Mouse (Mus musculus): Measurements from ENCODE around the gene Sik1. TPM values are rescaled to one million over a fixed set of nuclear protein-coding genes. Genes with fewer than 3 reads are reported as not detected.

Sik1 gene
- 36.8 and 42.3 TPM in 2 replicates for polyA plus RNA-seq (2012; rRNA removed)

- peak; percentile 96 for DNase-seq
- no peak within 1 kb of the TSS for H3K27ac ChIP-seq (ENCODE audit: control insufficient read depth, insufficient read depth, low read length)
- 1% methylated on average over 89 of the region's 92 CpGs for WGBS
These were observed at the start of gene Sik1 for GRCm38 (mm10) chr17:31855597-31856518. Sik1 (minus strand) TSS chr17:31855804.

GRCm38 (mm10) chr17:31905201-31905790, 49.7 kb upstream of the Sik1 start:
- peak; percentile 6 for DNase-seq
- WGBS: 62% methylated on average over 9 of the region's 9 CpGs
- Histone ChIP-seq H3K27me3 (ENCODE audit: control insufficient read depth, insufficient read depth, low read length) (no peaks in the 10 kb centered on the region), H3K36me3 (ENCODE audit: control insufficient read depth, insufficient read depth, low read length) (no peaks in the 10 kb centered on the region), H3K27ac (ENCODE audit: control insufficient read depth, insufficient read depth, low read length) (peak overlapping the region; percentile 61; the same call in 1 of the 2 replicates), H3K4me1 (replicated peaks; ENCODE audit: control insufficient read depth, insufficient read depth, low read length) (peaks cover 19% of the 10 kb centered on the region), H3K4me3 (ENCODE audit: control insufficient read depth, insufficient read depth, low read length) (peak overlapping the region; percentile 15)
- TF ChIP-seq POLR2A (IDR thresholded peaks at IDR 0.05; ENCODE audit: control insufficient read depth, extremely low read depth, insufficient read depth, low read length, poor library complexity) (no peak), CTCF (IDR thresholded peaks at IDR 0.05; ENCODE audit: borderline replicate concordance, control insufficient read depth, extremely low read depth, insufficient read depth, low read length, poor library complexity) (no peak)

More at GRCm38 (mm10) chr17:31855597-31856518, at the start of gene Sik1:
- 0 out of 2 replicates have a peak, but pooled peaks have one; percentile 20 for TF ChIP-seq CTCF (IDR thresholded peaks at IDR 0.05; ENCODE audit: borderline replicate concordance, control insufficient read depth, extremely low read depth, insufficient read depth, low read length, poor library complexity)
- TF ChIP-seq POLR2A (IDR thresholded peaks at IDR 0.05; ENCODE audit: control insufficient read depth, extremely low read depth, insufficient read depth, low read length, poor library complexity): peak; percentile 83
- no peaks in the 10 kb centered on the region for H3K27me3 ChIP-seq (ENCODE audit: control insufficient read depth, insufficient read depth, low read length)
- peak within 1 kb of the TSS; percentile 73 for H3K4me3 ChIP-seq (ENCODE audit: control insufficient read depth, insufficient read depth, low read length)
- H3K4me1 ChIP-seq (replicated peaks; ENCODE audit: control insufficient read depth, insufficient read depth, low read length): peaks cover 32% of the 10 kb centered on the region
- peaks cover under 1% of the 10 kb centered on the region; the same call in 1 of the 2 replicates for H3K36me3 ChIP-seq (ENCODE audit: control insufficient read depth, insufficient read depth, low read length)

GRCm38 (mm10) chr17:31904036-31904435, 48.4 kb upstream of the Sik1 start:
- WGBS: 89% methylated on average over 7 of the region's 7 CpGs
- Histone ChIP-seq H3K27me3 (ENCODE audit: control insufficient read depth, insufficient read depth, low read length) (no peaks in the 10 kb centered on the region), H3K4me1 (replicated peaks; ENCODE audit: control insufficient read depth, insufficient read depth, low read length) (peaks cover 19% of the 10 kb centered on the region), H3K4me3 (ENCODE audit: control insufficient read depth, insufficient read depth, low read length) (no peak overlapping the region), H3K27ac (ENCODE audit: control insufficient read depth, insufficient read depth, low read length) (no peak overlapping the region), H3K36me3 (ENCODE audit: control insufficient read depth, insufficient read depth, low read length) (no peaks in the 10 kb centered on the region)
- DNase-seq: no peak
- no peak for TF ChIP-seq POLR2A (IDR thresholded peaks at IDR 0.05; ENCODE audit: control insufficient read depth, extremely low read depth, insufficient read depth, low read length, poor library complexity)
- no peak for TF ChIP-seq CTCF (IDR thresholded peaks at IDR 0.05; ENCODE audit: borderline replicate concordance, control insufficient read depth, extremely low read depth, insufficient read depth, low read length, poor library complexity)

DNA sequence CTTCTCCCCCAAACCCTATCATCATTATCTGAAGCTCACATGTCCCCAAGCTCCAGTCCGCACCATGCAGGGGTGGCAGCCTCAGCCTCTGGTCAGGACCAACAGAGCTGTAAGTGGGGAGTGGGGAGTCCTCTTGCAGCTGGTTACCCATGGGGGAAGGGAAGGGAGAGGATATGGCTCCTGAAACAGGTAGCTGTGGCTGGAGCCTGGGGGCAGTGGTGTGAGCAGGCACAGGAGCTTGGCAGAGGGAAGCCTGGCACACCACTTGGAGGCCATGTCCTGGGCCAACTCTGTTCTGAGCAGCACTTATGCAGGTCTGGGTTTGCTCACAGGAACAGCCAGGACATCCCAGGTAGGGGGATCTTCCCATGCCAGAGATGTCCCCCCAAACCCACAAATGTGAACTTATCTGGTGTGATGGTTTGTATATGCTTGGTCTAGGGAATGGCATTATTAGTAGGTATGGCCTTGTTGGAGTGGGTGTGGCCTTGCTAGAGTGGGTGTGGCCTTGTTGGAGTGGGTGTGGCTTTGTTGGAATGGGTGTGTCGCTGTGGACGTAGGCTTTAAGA, 47.1 kb upstream of the Sik1 start:
- WGBS: 100% methylated on average over 3 of the region's 3 CpGs
- TF ChIP-seq CTCF (IDR thresholded peaks at IDR 0.05; ENCODE audit: borderline replicate concordance, control insufficient read depth, extremely low read depth, insufficient read depth, low read length, poor library complexity) (no peak), POLR2A (IDR thresholded peaks at IDR 0.05; ENCODE audit: control insufficient read depth, extremely low read depth, insufficient read depth, low read length, poor library complexity) (no peak)
- H3K4me1 ChIP-seq (replicated peaks; ENCODE audit: control insufficient read depth, insufficient read depth, low read length): peaks cover 19% of the 10 kb centered on the region
- no peaks in the 10 kb centered on the region for H3K27me3 ChIP-seq (ENCODE audit: control insufficient read depth, insufficient read depth, low read length)
- H3K4me3 ChIP-seq (ENCODE audit: control insufficient read depth, insufficient read depth, low read length): no peak overlapping the region
- no peak overlapping the region for H3K27ac ChIP-seq (ENCODE audit: control insufficient read depth, insufficient read depth, low read length)
- no peak for DNase-seq
- no peaks in the 10 kb centered on the region for H3K36me3 ChIP-seq (ENCODE audit: control insufficient read depth, insufficient read depth, low read length)

DNA sequence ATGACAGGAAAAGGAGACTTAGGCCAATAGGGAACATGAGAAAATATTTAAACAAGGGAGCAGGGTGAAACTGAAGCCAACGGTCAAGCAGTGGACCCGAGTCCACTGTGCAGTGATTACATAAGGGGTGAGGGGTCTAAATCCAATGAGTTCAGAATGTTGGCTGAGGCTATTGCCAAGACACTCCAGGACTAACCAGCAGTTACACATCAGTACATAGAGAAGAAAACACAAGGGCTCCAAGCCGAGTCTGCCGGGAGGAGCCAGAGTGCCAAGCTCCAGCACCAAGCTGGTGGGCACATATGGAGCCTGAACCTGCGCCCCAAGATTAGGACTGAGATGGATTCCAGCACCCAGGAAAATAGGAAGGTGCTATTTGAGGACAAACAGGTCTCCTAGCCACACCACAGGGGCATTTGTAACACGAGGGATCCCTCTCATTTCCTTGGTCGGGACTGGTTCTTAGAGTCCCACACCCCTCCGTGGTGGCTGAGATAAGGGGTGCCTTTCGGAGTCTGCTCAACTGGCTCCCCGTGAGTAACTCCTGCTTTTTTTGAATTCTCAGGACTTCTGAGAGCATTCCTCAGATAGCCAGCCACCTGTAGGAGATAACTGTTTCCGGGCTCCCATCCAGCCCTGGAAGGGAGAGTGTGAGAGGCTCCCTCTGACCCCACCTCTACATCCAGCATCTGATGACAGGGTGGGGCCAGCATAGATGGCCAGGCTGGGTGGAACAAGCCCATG, 46.0 kb upstream of the Sik1 start:
- no peaks in the 10 kb centered on the region for H3K27me3 ChIP-seq (ENCODE audit: control insufficient read depth, insufficient read depth, low read length)
- no peak for DNase-seq
- no peak overlapping the region for H3K4me3 ChIP-seq (ENCODE audit: control insufficient read depth, insufficient read depth, low read length)
- peaks cover 19% of the 10 kb centered on the region for H3K4me1 ChIP-seq (replicated peaks; ENCODE audit: control insufficient read depth, insufficient read depth, low read length)
- WGBS: 89% methylated on average over 11 of the region's 11 CpGs
- no peak overlapping the region for H3K27ac ChIP-seq (ENCODE audit: control insufficient read depth, insufficient read depth, low read length)
- no peaks in the 10 kb centered on the region for H3K36me3 ChIP-seq (ENCODE audit: control insufficient read depth, insufficient read depth, low read length)
- TF ChIP-seq CTCF (IDR thresholded peaks at IDR 0.05; ENCODE audit: borderline replicate concordance, control insufficient read depth, extremely low read depth, insufficient read depth, low read length, poor library complexity) (no peak), POLR2A (IDR thresholded peaks at IDR 0.05; ENCODE audit: control insufficient read depth, extremely low read depth, insufficient read depth, low read length, poor library complexity) (no peak)

DNA sequence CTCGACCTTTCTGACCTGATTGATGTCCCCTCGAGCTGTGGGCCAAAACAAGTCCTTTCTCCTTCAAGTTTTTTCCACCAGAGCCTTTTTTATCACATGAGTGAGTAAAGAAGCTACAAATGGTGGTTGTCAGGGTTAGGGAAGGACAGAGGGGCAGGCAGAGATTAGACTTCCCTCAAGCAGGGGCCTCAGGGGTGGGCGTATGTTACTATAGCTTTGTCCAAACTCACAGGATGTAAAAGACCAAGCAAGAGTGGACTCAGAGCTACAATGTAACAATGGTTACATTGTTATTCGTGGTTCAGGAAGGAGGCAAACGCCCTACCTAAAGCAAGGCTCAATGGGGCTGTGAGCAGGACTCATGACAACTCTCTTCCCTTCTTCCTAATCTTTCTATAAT, 43.3 kb upstream of the Sik1 start:
- no peaks in the 10 kb centered on the region for H3K4me1 ChIP-seq (replicated peaks; ENCODE audit: control insufficient read depth, insufficient read depth, low read length)
- no peaks in the 10 kb centered on the region for H3K27me3 ChIP-seq (ENCODE audit: control insufficient read depth, insufficient read depth, low read length)
- TF ChIP-seq POLR2A (IDR thresholded peaks at IDR 0.05; ENCODE audit: control insufficient read depth, extremely low read depth, insufficient read depth, low read length, poor library complexity): no peak
- TF ChIP-seq CTCF (IDR thresholded peaks at IDR 0.05; ENCODE audit: borderline replicate concordance, control insufficient read depth, extremely low read depth, insufficient read depth, low read length, poor library complexity): no peak
- H3K4me3 ChIP-seq (ENCODE audit: control insufficient read depth, insufficient read depth, low read length): no peak overlapping the region
- H3K36me3 ChIP-seq (ENCODE audit: control insufficient read depth, insufficient read depth, low read length): no peaks in the 10 kb centered on the region
- no peak for DNase-seq
- WGBS: 84% methylated on average over 5 of the region's 5 CpGs
- H3K27ac ChIP-seq (ENCODE audit: control insufficient read depth, insufficient read depth, low read length): no peak overlapping the region

All from thymus, adult 2 months (tissue).